Mouse (Mus musculus): ENCODE measurements around the gene Coa4. TPM values are rescaled to one million over a fixed set of nuclear protein-coding genes. Genes with fewer than 3 reads are reported as not detected.

The Coa4 gene
- total and polyA plus RNA-seq, 3 experiments: 8.1 to 13.8 TPM; not detected in 1

DNA sequence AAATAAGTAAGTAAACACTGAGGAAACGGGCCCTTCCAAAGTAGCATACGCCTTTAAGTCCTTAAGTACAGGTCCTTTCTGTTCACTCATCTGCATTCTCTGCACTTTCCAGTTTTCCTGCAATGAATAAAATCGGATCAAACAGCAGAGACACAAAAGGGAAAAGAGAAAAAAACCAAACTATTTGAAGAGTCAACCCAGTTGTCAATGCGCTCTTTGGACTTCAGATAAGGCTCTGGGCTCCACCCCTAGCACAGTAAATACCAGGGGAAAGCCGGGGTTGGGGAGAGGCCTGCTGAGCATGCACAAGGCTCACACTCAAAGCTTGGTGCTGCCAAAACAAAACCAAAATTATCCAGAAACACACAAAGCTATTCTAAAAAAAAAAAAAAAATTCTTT, 18.1 kb downstream of the Coa4 start:
- Histone ChIP-seq H3K27me3 (ENCODE audit: control insufficient read depth in 1 of 2, insufficient read depth in 2 of 2, low read length in 2 of 2) (no peaks in the 10 kb centered on the region), H3K27ac (ENCODE audit: control insufficient read depth, low read depth, low read length) (no peak overlapping the region), H3K4me1 (ENCODE audit: control insufficient read depth in 1 of 2, insufficient read depth in 2 of 2, low read length in 2 of 2) (0 out of 4 replicates have a peak, but pooled peaks cover 0 to 3% of the 10 kb centered on the region in 2 experiments), H3K79me2 (ENCODE audit: control insufficient read depth, insufficient read depth, low read length, poor library complexity) (no peaks in the 10 kb centered on the region), H3K4me3 (ENCODE audit: control insufficient read depth in 1 of 2, insufficient read depth in 1 of 2, low read depth in 2 of 2, low read length in 2 of 2) (no peak overlapping the region), H3K9ac (ENCODE audit: control insufficient read depth, low read depth, low read length, poor library complexity, severe bottlenecking) (no peak overlapping the region), H3K36me3 (ENCODE audit: control insufficient read depth in 1 of 2, insufficient read depth in 2 of 2, low read length in 2 of 2) (peaks cover 0 to 4% of the 10 kb centered on the region in 2 experiments; a peak in 2 of 4 replicates), H3K9me3 (replicated peaks; ENCODE audit: insufficient read depth, low read length) (no peaks in the 10 kb centered on the region)
- no peak for TF ChIP-seq SMC3 (IDR thresholded peaks at IDR 0.05; ENCODE audit: low read depth, low read length)
- no peak for TF ChIP-seq ZC3H11A (IDR thresholded peaks at IDR 0.05; ENCODE audit: low read depth, low read length)
- TF ChIP-seq MAZ (IDR thresholded peaks at IDR 0.05; ENCODE audit: low read depth, low read length): no peak
- no peak for TF ChIP-seq NELFE (IDR thresholded peaks at IDR 0.05; ENCODE audit: low read depth, low read length)
- TF ChIP-seq RCOR1 (IDR thresholded peaks at IDR 0.05; ENCODE audit: low read depth, low read length): no peak
- TF ChIP-seq CHD2 (IDR thresholded peaks at IDR 0.05; ENCODE audit: low read length): no peak
- TF ChIP-seq CHD1 (IDR thresholded peaks at IDR 0.05; ENCODE audit: low read depth, low read length): no peak
- TF ChIP-seq MAFK (IDR thresholded peaks at IDR 0.05; ENCODE audit: borderline replicate concordance, low read depth, low read length): no peak
- no peak for TF ChIP-seq RAD21 (IDR thresholded peaks at IDR 0.05; ENCODE audit: low read depth, low read length)
- no peak for TF ChIP-seq HCFC1 (IDR thresholded peaks at IDR 0.05; ENCODE audit: low read depth, low read length)
- TF ChIP-seq NRF1 (IDR thresholded peaks at IDR 0.05; ENCODE audit: insufficient read depth, low read depth, low read length, poor library complexity, severe bottlenecking): no peak
- no peak for TF ChIP-seq JUND (IDR thresholded peaks at IDR 0.05; ENCODE audit: low read depth, low read length)
- no peak for TF ChIP-seq ZKSCAN1 (IDR thresholded peaks at IDR 0.05; ENCODE audit: low read depth, low read length)
- TF ChIP-seq MYC (IDR thresholded peaks at IDR 0.05; ENCODE audit: low read depth, low read length): no peak
- no peak for TF ChIP-seq POLR2A (IDR thresholded peaks at IDR 0.05; ENCODE audit: control insufficient read depth in 1 of 2, insufficient read depth in 1 of 2, low read depth in 1 of 2, low read length in 2 of 2, poor library complexity in 1 of 2)
- TF ChIP-seq TBP (IDR thresholded peaks at IDR 0.05; ENCODE audit: low read depth, low read length): no peak
- TF ChIP-seq ZNF384 (IDR thresholded peaks at IDR 0.05; ENCODE audit: low read depth, low read length): no peak
- no peak for TF ChIP-seq SIN3A (IDR thresholded peaks at IDR 0.05; ENCODE audit: low read length)
- DNase-seq (ENCODE audit: low read depth, low spot score): no peak

DNA sequence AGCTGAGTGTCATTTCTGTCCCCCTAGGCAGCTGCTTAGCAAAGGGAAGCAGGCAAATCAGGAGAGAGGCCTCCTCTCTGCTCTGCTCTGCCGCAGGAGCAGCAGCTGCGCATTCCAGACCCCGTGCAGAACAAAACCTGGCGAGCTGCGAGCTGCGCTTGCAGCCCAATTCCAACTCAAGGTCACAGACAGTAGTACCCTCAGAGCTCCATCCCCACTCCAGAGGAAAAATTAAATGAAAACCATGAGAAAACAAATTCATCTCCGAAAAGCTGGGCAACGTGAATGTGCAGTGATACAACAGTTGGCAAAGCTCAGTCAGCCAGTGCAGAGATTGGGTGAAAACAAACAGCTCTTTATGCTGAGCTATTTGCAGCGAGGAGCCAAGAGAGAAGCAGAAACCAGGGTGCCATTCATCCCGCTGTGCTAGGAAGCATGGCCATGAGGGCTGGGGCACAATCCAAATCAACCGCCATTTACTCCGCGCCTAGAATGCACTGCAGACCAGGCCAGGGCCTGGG, 18.6 kb downstream of the Coa4 start:
- no peak overlapping the region for H3K27ac ChIP-seq (ENCODE audit: control insufficient read depth, low read depth, low read length)
- no peak overlapping the region for H3K9ac ChIP-seq (ENCODE audit: control insufficient read depth, low read depth, low read length, poor library complexity, severe bottlenecking)
- DNase-seq (ENCODE audit: low read depth, low spot score): no peak

More for the DNA sequence above, 18.6 kb downstream of the Coa4 start:
- Histone ChIP-seq H3K4me1 (ENCODE audit: control insufficient read depth in 1 of 2, insufficient read depth in 2 of 2, low read length in 2 of 2) (0 out of 4 replicates have a peak, but pooled peaks cover 0 to 3% of the 10 kb centered on the region in 2 experiments), H3K79me2 (ENCODE audit: control insufficient read depth, insufficient read depth, low read length, poor library complexity) (no peaks in the 10 kb centered on the region), H3K27me3 (ENCODE audit: control insufficient read depth in 1 of 2, insufficient read depth in 2 of 2, low read length in 2 of 2) (no peaks in the 10 kb centered on the region), H3K4me3 (ENCODE audit: control insufficient read depth in 1 of 2, insufficient read depth in 1 of 2, low read depth in 2 of 2, low read length in 2 of 2) (no peak overlapping the region), H3K36me3 (ENCODE audit: control insufficient read depth in 1 of 2, insufficient read depth in 2 of 2, low read length in 2 of 2) (peaks cover 0 to 4% of the 10 kb centered on the region in 2 experiments; a peak in 2 of 4 replicates), H3K9me3 (replicated peaks; ENCODE audit: insufficient read depth, low read length) (no peaks in the 10 kb centered on the region)
- TF ChIP-seq SMC3 (IDR thresholded peaks at IDR 0.05; ENCODE audit: low read depth, low read length) (no peak), GATA1 (IDR thresholded peaks at IDR 0.05; ENCODE audit: low read depth, low read length) (no peak), ETS1 (IDR thresholded peaks at IDR 0.05; ENCODE audit: low read depth, low read length) (no peak), ZMIZ1 (IDR thresholded peaks at IDR 0.05; ENCODE audit: low read depth, low read length) (no peak), MAFK (IDR thresholded peaks at IDR 0.05; ENCODE audit: borderline replicate concordance, low read depth, low read length) (no peak), JUND (IDR thresholded peaks at IDR 0.05; ENCODE audit: low read depth, low read length) (no peak), USF2 (IDR thresholded peaks at IDR 0.05; ENCODE audit: borderline replicate concordance in 1 of 2, insufficient read depth in 1 of 2, low read depth in 1 of 2, low read length in 2 of 2) (no peak), USF1 (IDR thresholded peaks at IDR 0.05; ENCODE audit: low read depth, low read length) (no peak), ZKSCAN1 (IDR thresholded peaks at IDR 0.05; ENCODE audit: low read depth, low read length) (no peak), NRF1 (IDR thresholded peaks at IDR 0.05; ENCODE audit: insufficient read depth, low read depth, low read length, poor library complexity, severe bottlenecking) (no peak), MYB (IDR thresholded peaks at IDR 0.05; ENCODE audit: low read depth, low read length) (no peak), POLR2A (IDR thresholded peaks at IDR 0.05; ENCODE audit: control insufficient read depth in 1 of 2, insufficient read depth in 1 of 2, low read depth in 1 of 2, low read length in 2 of 2, poor library complexity in 1 of 2) (no peak), GABPA (IDR thresholded peaks at IDR 0.05; ENCODE audit: low read depth, low read length) (no peak), POLR2AphosphoS5 (IDR thresholded peaks at IDR 0.05; ENCODE audit: borderline replicate concordance, low read depth, low read length) (no peak), POLR2AphosphoS2 (IDR thresholded peaks at IDR 0.05; ENCODE audit: low read length) (no peak), RAD21 (IDR thresholded peaks at IDR 0.05; ENCODE audit: low read depth, low read length) (no peak), UBTF (IDR thresholded peaks at IDR 0.05; ENCODE audit: borderline replicate concordance, insufficient read depth, low read depth, low read length) (no peak)
